Mouse (Mus musculus) C2C12 (cell line): ENCODE measurements at regions not wholly inside any gene's neighbourhood (a gene's known extent, or its start where the extent isn't known, plus 50 kb on each side); places are given as distances from the start of the nearest gene placed in this dataset.

ENCODE experiments used
- CTCF ChIP-seq: IDR thresholded peaks from one replicate; pipeline ENCODE4 v1.5.1; 2011; ENCODE audit not compliant: control insufficient read depth, insufficient read depth, insufficient read length
- MAX ChIP-seq: IDR thresholded peaks from one replicate; pipeline ENCODE4 v1.6.1; 2011; ENCODE audit warnings: mild to moderate bottlenecking, control low read depth
- MYOD1 ChIP-seq: IDR thresholded peaks from one replicate; pipeline ENCODE4 v1.6.1; 2011; ENCODE audit warnings: low read depth; ENCODE audit not compliant: control insufficient read depth, insufficient read length
- MYOG ChIP-seq: IDR thresholded peaks from one replicate; pipeline ENCODE4 v1.6.1; 2011; ENCODE audit not compliant: control insufficient read depth, insufficient read length; ENCODE audit errors: extremely low read depth
- USF1 ChIP-seq: IDR thresholded peaks from one replicate; pipeline ENCODE4 v1.6.1; 2011; ENCODE audit warnings: low read depth, mild to moderate bottlenecking, control low read depth, moderate library complexity

DNA sequence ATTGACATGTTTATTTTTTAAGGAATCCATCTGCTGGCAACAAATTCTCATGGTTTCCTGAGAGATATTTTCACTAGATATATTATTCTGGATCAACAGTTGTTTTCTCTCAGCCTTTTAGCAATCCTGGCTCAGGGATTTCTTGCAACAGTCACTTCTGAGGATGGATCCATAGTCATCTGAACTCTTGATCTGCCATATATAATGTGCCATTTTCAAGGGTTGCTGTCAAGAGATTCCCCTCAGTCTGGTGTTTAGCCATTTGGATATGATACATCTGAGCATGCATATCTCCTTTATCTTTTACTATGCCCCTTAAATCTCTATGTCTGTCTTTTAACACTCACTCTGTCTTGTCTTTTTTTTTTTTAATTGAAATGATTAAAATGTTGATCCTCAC, 130.3 kb upstream of the Neil3 start:
- TF ChIP-seq MAX (no peak), CTCF (no peak), MYOD1 (no peak), USF1 (no peak), MYOG (no peak)
